Mouse (Mus musculus) heart, adult 2 months (tissue): ENCODE measurements around the gene Pam16. TPM values are rescaled to one million over a fixed set of nuclear protein-coding genes. Genes with fewer than 3 reads are reported as not detected.

Experiments used
- DNase-seq, 2 experiments: peaks; one replicate each; pipeline ENCODE4 v3.0.0; 2021
- H3K27ac ChIP-seq: fragments of 200-600 bp; 2 replicates; pipeline ENCODE4 v1.8.1; 2022
- H3K27me3 ChIP-seq: fragments of 200-500 bp; 2 replicates; pipeline ENCODE4 v1.6.1; 2012; ENCODE audit warnings: mild to moderate bottlenecking, low read length, inconsistent platforms, mixed read lengths; ENCODE audit not compliant: control insufficient read depth, insufficient read depth
- H3K36me3 ChIP-seq: fragments of 200-500 bp; 2 replicates; pipeline ENCODE4 v1.6.1; 2012; ENCODE audit warnings: low read length, inconsistent platforms; ENCODE audit not compliant: control insufficient read depth, insufficient read depth
- H3K4me1 ChIP-seq: fragments of 200-500 bp; 2 replicates; pipeline ENCODE4 v1.6.1; 2011; ENCODE audit warnings: low read length; ENCODE audit not compliant: control insufficient read depth, insufficient read depth
- H3K4me3 ChIP-seq: fragments of 200-600 bp; 2 replicates; pipeline ENCODE4 v1.8.1; 2022
- H3K79me2 ChIP-seq: fragments of 200-500 bp; replicated peaks from 2 replicates; pipeline ENCODE4 v1.6.1; 2012; ENCODE audit warnings: mild to moderate bottlenecking, inconsistent platforms, low read length, moderate library complexity, mixed read lengths; ENCODE audit not compliant: control insufficient read depth, insufficient read depth
- H3K9ac ChIP-seq: fragments of 200-500 bp; 2 replicates; pipeline ENCODE4 v1.6.1; 2012; ENCODE audit warnings: low read depth, mild to moderate bottlenecking, control low read depth, inconsistent platforms, low read length, mixed read lengths
- CTCF ChIP-seq: fragments of 200-600 bp; IDR thresholded peaks from 2 replicates; pipeline ENCODE4 v1.8.1; 2022; ENCODE audit warnings: antibody characterized with exemption, mild to moderate bottlenecking, moderate library complexity
- EP300 ChIP-seq: fragments of 200-500 bp; IDR thresholded peaks from 2 replicates; pipeline ENCODE4 v1.6.1; 2011; ENCODE audit warnings: low read depth, low read length, control low read depth; ENCODE audit not compliant: insufficient read depth
- POLR2A ChIP-seq: fragments of 200-500 bp; IDR thresholded peaks from 2 replicates; pipeline ENCODE4 v1.6.1; 2011; ENCODE audit warnings: mild to moderate bottlenecking, low read depth, low read length, control low read depth; ENCODE audit not compliant: insufficient read depth
- WGBS: fragments of 180-500 bp; shearing (Covaris S2); methylation state at CpG from one replicate; pipeline ENCODE4 v1.1.7; 2018; 5-methylcytosine and 5-hydroxymethylcytosine counted together
- intact Hi-C: fragments of 180-260 bp; cut with DNase I; formaldehyde crosslinking; loops from one replicate; pipeline ENCODE4 v1.15.1; 2025
- long read RNA-seq: library from polyadenylated mRNA; stranded (forward); transcript quantifications from one replicate; pipeline ENCODE4 v2.0.0, GENCODE M21; 2021
- polyA plus RNA-seq: library from polyadenylated mRNA; depleted of rRNA; stranded (reverse); fragments of >200 nt; gene quantifications from 2 replicates; pipeline ENCODE4 v1.2.3, GENCODE M21; 2012; rRNA removed
- total RNA-seq, 2 experiments: library from RNA; stranded (reverse); gene quantifications; 2 replicates each; pipeline ENCODE4 v1.2.3; 2021

Pam16 gene
- 100 to 1,000 TPM; 119 to 165 TPM for total RNA-seq
- 36.3 and 39.4 TPM in 2 replicates for polyA plus RNA-seq
- long read RNA-seq, transcript Pam16-201 (5 exons, 596 nt), result major isoform, 91 of 95 reads
- long read RNA-seq, partial matches to known transcripts, result 0 of 95 reads
- long read RNA-seq, other reads (novel, unspliced or antisense), result 3 of 95 reads

- H3K79me2 ChIP-seq, result peaks cover 1% of the 10 kb centered on the region; the same call in 1 of the 2 replicates
- peak; percentile 94 to 95 for DNase-seq
- H3K9ac ChIP-seq, result peak within 1 kb of the TSS; percentile 93
- TF ChIP-seq EP300 (0 out of 2 replicates have a peak, but pooled peaks have one; percentile 11), CTCF (no peak), POLR2A (peak; percentile 76)
- peak within 1 kb of the TSS; percentile 84 for H3K27ac ChIP-seq
- peaks cover 5% of the 10 kb centered on the region for H3K4me1 ChIP-seq
- no peaks in the 10 kb centered on the region for H3K27me3 ChIP-seq
- no peaks in the 10 kb centered on the region for H3K36me3 ChIP-seq
- intact Hi-C loops, result no loop called here
- peak within 1 kb of the TSS; percentile 89 for H3K4me3 ChIP-seq
- WGBS, result under 1% methylated on average over 56 of the region's 56 CpGs
These were observed at the start of gene Pam16 for GRCm38 (mm10) chr16:4624481-4625110. Pam16 (minus strand) TSS chr16:4624988.

- 46% methylated on average over 4 of the region's 4 CpGs for WGBS
- Histone ChIP-seq H3K9ac (no peak overlapping the region), H3K4me1 (peaks cover 2% of the 10 kb centered on the region; the same call in 1 of the 2 replicates), H3K27ac (no peak overlapping the region), H3K27me3 (no peaks in the 10 kb centered on the region), H3K36me3 (no peaks in the 10 kb centered on the region), H3K79me2 (no peaks in the 10 kb centered on the region), H3K4me3 (no peak overlapping the region)
- no peak for TF ChIP-seq POLR2A
- no peak for TF ChIP-seq CTCF
- no peak for TF ChIP-seq EP300
- intact Hi-C loops, result no loop called here
- no peak for DNase-seq
These were observed 49.3 kb upstream of the Pam16 start for GRCm38 (mm10) chr16:4674091-4674490.

- no peak for TF ChIP-seq EP300
- TF ChIP-seq POLR2A, result no peak
- no peak for TF ChIP-seq CTCF
These were observed 45.5 kb upstream of the Pam16 start for GRCm38 (mm10) chr16:4670317-4670716.

GRCm38 (mm10) chr16:4667190-4667808, 42.5 kb upstream of the Pam16 start:
- intact Hi-C loops, result loop anchor here (1.0 to 5.0 kb wide), 3 partner anchors 37 to 115 kb away; no protein-coding TSS in a partner anchor
- 27% methylated on average over 3 of the region's 3 CpGs for WGBS
- Histone ChIP-seq H3K79me2 (no peaks in the 10 kb centered on the region), H3K27ac (no peak overlapping the region), H3K4me3 (no peak overlapping the region), H3K27me3 (no peaks in the 10 kb centered on the region), H3K36me3 (no peaks in the 10 kb centered on the region), H3K4me1 (no peaks in the 10 kb centered on the region; the same call in 1 of the 2 replicates), H3K9ac (no peak overlapping the region)
- DNase-seq, result peak; percentile 80 to 82
- TF ChIP-seq CTCF (no peak; the same call in 1 of the 2 replicates), POLR2A (no peak), EP300 (peak; percentile 94)

More at GRCm38 (mm10) chr16:4670317-4670716, 45.5 kb upstream of the Pam16 start:
- Histone ChIP-seq H3K9ac (no peak overlapping the region), H3K27ac (no peak overlapping the region), H3K4me1 (no peaks in the 10 kb centered on the region; the same call in 1 of the 2 replicates), H3K79me2 (no peaks in the 10 kb centered on the region), H3K36me3 (no peaks in the 10 kb centered on the region), H3K27me3 (no peaks in the 10 kb centered on the region), H3K4me3 (no peak overlapping the region)
- intact Hi-C loops, result no loop called here
- 74% methylated on average over 5 of the region's 5 CpGs for WGBS
- no peak for DNase-seq

- Histone ChIP-seq H3K79me2 (no peaks in the 10 kb centered on the region), H3K4me1 (no peaks in the 10 kb centered on the region; the same call in 1 of the 2 replicates), H3K36me3 (no peaks in the 10 kb centered on the region), H3K9ac (no peak overlapping the region), H3K27ac (no peak overlapping the region), H3K4me3 (no peak overlapping the region), H3K27me3 (no peaks in the 10 kb centered on the region)
- intact Hi-C loops, result loop anchor here (5.0 kb wide), 2 partner anchors 98 to 113 kb away; no protein-coding TSS in a partner anchor
- WGBS, result 89% methylated on average over 2 of the region's 2 CpGs
- DNase-seq, result no peak
- TF ChIP-seq POLR2A, result no peak
- no peak for TF ChIP-seq CTCF
These were observed 40.9 kb upstream of the Pam16 start for GRCm38 (mm10) chr16:4665726-4666125.
